Mouse (Mus musculus): ENCODE data around the gene Fbxo11. TPM values are rescaled to one million over a fixed set of nuclear protein-coding genes. Genes with fewer than 3 reads are reported as not detected.

Fbxo11 gene
- 10 to 100 TPM in 1 of 2 experiments, 1 to 10 TPM in 1; 7.4 to 11.9 TPM for polyA plus RNA-seq (2017; shearing (Covaris generic))

GRCm38 (mm10) chr17:88065031-88065800 is at the start of gene Fbxo11:
Fbxo11 (minus strand) TSS chr17:88065291.

DNA sequence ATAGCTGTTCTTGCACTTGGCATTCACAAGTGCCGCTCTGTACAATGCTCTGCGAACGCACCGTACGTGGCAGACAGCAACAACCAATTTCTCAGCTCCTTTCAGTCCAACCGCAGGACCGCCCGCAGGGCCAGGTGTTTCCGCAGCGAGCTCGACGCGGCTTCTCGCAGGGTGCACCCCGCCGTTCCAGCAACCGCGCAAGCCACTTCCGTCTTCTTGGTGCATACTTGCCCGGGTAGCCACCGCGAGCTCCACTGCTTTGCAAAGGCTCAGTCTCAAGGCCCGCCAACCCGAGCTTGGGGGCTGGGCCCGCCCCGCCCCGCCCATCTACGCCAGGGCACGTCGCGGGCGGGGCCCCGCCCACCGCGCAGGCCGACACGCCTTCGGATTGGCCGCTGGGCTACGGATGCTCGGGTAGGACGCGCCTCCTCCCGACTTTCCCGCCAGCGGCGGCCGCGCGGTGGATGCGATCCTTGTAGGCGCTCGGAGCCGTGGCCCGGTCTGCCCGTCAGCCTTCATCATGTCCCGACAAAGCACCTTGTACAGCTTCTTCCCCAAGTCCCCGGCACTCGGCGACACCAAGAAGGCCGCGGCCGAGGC is 90.4 kb downstream of the Fbxo11 start, which contains the start of gene Msh6:
Gene Msh6 (plus strand): TSS at position 434 of the 600 bp plus-strand sequence.

Other genes with a start within 250 kb of the Fbxo11 start
- not detected for gene Rpl36-ps4, start 144.3 kb downstream of the Fbxo11 start, polyA plus RNA-seq (2017; shearing (Covaris generic))
- 10 to 100 TPM; 39.2 to 46.7 TPM for gene Msh6, start 90.2 kb downstream of the Fbxo11 start, polyA plus RNA-seq (2017; shearing (Covaris generic))

Measured in inflammation-experienced regulatory T-cells (primary cell).